Mouse (Mus musculus) G1E-ER4 (cell line): ENCODE results near the gene Ngrn. TPM values are rescaled to one million over a fixed set of nuclear protein-coding genes. Genes with fewer than 3 reads are reported as not detected.

Experiments used
- GATA1 ChIP-seq: IDR thresholded peaks from one replicate; pipeline ENCODE4 v1.8.0; 2012; ENCODE audit warnings: low read length, inconsistent platforms
- polyA plus RNA-seq: library from polyadenylated mRNA; stranded (reverse); fragments of >175 nt; gene quantifications from 2 replicates; pipeline ENCODE4 v1.2.3, GENCODE M21; 2012

Ngrn gene
- polyA plus RNA-seq, 1 experiment, result 71.4 TPM

DNA sequence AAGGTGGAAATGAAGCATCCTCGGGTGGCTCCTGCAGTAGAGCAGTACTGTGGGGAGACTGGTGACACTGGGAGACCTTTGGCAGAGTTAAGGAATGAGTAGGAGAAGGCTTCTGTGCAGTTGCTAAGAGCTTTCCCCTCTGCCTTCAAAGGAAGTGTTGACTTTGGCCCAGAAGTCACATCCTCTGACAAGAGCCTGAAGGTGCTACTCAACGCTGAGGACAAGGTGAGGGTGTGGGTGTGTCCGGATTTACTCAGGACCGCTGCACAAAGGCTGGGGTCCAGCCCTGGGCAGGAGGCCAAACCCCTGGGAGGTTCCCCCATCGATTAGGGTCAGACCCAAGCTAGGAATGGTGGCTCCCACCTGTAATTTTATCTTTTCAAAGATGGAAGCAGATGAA is 23.4 kb downstream of the Ngrn start:
- TF ChIP-seq GATA1, result no peak

DNA sequence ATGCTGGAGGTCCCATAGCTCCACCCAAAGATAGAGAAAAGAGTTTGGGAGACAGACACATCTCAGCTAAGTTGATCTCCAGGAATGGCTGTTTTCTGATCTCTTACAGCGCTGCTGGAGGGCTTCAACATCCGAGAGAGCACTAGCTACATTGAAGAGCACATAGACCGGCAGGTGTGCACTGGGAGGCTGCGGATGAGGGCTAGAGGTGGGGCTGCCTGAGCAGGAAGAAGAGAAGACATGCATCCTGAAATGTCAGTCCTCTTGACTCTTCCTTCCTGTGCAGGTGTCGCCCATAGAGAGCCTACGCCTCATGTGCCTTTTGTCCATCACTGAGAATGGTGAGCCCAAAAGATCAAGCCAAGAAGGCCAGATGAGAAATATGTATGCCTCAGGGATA is 24.7 kb downstream of the Ngrn start:
- no peak for TF ChIP-seq GATA1

DNA sequence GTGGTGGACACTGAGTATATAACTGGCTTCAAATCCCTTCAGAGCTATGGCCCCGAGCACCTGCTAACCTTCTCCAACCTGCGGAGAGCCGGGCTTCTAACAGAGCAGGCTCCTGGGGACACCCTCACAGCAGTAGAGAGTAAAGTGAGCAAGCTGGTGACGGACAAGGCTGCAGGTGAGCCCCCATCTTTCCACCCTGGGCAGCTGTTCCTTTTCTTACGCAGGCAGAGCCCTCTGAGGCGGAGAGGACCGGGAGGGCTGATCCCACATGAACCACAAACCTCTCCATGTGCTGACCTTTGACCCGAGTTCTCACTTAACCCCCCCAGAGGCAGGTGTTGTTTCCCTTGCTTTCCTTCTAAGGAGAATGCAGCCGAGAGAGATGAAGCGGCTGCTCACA is 26.7 kb downstream of the Ngrn start:
- no peak for TF ChIP-seq GATA1

DNA sequence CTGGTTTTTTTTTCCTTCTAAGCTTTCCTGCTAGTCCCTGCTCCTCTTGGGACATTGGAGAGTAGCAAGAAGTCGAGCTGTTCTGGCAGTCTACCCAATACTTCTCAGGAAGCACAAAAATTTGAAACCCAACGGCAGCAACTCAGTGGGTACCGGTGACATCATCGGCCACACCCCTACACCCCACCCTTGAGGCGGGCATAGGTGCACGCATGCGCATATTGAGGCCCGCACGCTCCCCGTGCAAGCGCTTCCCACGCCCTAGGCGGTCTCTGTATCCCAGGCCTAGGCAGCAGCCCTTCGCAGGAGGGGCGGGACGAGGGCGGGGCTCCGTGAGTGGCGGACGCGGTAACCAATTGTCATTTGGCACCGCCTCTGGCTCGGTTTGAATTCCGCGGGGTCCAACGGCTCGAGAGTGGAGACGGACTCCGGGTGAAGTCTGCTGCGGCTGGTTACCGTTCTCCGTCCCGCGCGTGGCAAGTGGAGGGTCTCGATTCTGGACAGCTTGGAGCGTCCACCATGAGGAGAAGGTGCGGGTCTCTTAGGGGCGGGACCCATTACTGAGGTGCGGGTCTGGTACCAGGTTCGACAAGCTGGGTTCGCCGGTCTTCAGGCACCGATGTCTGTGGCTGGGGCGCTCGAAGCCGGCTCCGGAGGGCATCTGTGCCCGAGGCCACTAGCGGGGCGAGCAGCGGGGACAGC is 33.2 kb downstream of the Ngrn start, which contains the start of gene Prc1:
Gene Prc1 (plus strand): TSS at position 389 of the 702 bp plus-strand sequence.
- TF ChIP-seq GATA1, result no peak

DNA sequence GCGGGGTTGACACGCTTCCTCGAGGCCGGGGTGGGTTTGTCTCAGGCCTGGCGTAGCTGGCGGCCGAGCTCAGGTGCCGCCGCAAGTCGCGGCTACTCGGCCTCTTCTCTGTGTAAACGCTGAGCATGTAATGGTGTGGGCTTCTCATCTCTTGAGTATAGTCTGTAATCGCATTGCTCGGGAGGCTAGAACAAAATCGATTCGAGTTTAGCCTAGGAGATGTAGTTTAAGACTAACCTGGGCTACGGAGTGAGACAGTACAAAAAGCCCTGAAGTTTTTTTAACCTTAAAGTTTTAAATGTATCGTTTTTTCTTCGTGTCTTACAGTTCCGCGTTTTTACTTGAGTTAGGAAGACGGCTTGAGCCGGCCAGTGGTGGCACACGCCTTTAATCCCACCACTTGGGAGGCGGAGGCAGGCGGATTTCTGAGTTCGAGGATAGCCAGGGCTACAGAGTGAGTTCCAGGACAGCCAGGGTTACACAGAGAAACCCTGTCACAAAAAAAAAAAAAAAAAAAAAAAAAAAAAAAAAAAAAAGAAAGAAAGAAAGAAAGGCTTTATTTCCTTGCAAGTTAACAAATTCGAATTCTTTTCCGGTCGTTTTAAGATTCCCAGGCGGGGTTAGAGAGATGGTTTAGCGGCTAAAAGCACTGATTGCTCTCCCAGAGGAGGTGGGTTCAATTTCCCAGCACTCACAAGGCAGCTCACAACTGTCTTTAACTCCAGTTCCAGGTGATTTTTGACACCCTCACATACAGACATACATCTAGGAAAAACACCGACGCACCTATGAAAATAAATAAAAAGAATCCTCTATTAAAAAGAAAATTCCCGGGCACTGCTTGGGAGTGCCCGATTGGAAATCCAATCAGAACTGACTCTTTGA is 34.0 kb downstream of the Ngrn start:
- TF ChIP-seq GATA1, result no peak

DNA sequence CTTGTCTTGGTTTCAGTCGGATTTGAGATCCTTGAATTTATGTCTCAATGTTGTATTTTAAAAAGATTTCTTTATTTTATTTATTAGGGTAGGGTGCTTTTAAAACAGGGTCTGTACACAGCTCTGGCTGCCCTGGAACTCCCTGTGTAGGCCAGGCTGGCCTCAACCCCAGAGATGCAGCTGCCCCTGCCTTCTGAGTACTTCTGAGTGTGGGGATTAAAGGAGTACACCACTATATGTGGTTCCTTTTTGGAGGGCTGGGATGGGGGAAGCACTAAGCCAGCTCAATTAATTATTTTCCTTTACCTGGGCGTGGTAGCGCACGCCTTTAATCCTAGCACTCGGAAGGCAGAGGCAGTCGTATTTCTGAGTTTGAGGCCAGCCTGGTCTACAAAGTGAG is 35.4 kb downstream of the Ngrn start:
- no peak for TF ChIP-seq GATA1

DNA sequence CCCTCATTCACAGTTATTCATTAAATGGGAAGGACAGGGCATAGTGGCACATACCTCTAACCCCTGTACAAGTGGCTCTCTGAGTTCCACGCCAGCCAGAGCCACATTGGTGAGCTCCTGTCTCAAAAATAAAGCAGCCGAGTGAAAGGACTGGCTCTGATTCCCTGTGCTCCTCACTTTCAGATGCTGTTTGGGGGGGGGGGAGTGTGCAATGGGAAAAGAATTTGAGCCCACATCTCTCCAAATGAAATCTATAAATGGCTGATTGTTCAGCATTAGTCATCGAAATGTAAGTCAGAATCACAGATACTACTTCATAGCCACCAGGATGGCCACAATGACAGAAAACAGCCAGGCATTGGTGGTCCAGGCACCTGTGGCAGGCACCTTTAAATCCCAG is 36.0 kb downstream of the Ngrn start:
- TF ChIP-seq GATA1, result no peak

DNA sequence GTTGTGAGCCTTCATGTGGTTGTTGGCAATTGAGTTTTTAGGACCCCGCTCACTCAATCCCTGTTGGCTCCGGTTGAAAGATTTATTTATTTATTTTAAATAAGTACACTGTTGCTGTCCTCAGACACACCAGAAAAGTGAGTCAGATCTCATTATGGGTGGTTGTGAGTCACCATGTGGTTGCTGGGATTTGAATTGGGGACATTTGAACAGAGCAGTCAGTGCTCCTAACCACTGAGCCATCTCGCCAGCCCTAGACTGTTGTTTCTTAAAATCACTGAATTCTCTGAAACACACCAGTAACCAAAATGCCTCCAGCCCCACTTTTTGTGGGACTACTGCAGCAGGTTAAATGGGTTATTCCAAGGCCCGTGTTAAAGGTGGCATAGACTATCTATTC is 37.7 kb downstream of the Ngrn start:
- no peak for TF ChIP-seq GATA1

DNA sequence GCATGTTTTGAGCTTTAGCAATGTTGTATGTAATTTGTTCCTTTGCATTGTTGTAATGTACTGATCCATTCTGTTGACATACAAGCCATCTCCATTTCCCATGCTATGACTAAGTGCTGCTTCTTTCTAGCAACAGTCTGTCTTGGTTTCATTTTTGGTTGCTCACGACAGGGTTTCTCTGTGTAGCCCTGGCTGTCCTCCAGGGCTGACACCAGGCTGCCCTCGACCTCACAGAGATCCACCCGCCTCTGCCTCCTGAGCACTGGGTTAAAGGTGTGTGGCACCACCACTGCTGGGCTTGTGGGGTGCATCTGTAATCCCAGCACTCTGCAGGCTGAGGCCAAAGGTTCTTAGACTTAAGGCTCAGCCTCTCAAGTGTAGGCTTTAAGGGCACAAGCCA is 38.6 kb downstream of the Ngrn start:
- TF ChIP-seq GATA1, result no peak

DNA sequence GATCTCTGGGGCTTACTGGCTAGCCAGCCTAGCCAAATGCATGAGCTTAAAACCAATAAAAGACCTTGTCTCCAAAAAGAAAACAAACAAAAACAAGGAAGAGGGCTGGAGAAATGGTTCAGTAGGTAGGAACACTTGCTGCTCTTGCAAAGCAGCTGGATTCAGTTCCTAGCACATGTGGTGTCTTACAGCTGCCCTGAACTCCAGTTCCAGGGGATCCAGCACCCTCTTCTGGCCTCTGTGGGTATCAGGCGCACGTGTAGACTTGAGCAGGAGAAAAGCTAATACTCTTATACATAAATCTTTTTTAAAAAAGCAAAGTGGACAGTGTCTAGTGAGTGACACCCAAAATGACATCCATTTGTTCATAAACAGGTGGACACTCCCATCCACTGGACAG is 40.5 kb downstream of the Ngrn start:
- TF ChIP-seq GATA1, result no peak

DNA sequence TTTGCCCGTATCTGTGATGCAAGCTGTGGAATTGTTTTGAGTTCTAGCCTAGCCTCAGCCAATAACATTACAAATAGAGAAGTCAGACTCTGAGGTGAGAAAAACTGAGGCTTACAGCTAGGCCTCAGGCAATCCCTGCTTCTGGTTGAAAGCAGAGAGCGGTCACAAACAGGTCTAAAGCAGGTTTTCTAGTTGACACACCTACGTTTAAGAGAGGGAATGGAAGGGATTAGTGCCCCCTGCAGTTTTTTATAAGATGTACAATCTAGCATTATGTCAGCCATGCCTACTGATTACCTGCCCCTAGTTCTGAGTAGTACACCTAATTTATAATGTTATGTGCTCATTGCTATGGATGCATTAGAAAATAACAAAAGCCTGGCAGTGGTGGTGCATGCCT is 46.8 kb downstream of the Ngrn start:
- TF ChIP-seq GATA1, result no peak

DNA sequence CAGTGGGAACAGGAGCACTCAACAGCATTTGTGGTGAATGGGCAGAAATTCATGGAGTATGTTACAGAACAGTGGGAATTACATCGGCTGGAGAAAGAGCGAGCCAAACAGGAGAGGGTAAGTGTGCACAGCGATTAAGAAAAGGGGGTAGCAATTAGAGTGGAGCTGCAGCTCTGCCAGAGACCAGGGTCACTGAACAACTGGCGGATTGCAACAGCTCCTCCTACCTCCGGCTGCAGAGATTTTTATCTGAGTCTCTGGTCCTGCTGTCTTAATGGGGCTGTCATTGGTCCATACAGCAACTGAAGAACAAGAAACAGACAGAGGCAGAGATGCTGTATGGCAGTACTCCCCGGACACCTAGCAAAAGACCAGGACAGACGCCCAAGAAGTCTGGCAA is 49.8 kb downstream of the Ngrn start:
- TF ChIP-seq GATA1, result no peak

Other genes starting within 250 kb of the Ngrn start
- 38.7 and 39.3 TPM in 2 replicates for gene Zfp710, start 236.4 kb upstream of the Ngrn start, polyA plus RNA-seq
- 14.1 and 15.4 TPM in 2 replicates for gene Idh2, start 145.8 kb upstream of the Ngrn start, polyA plus RNA-seq
- gene Sema4b, start 74.4 kb upstream of the Ngrn start, polyA plus RNA-seq, result 18.5 and 25.3 TPM in 2 replicates
- 62.3 and 76.0 TPM in 2 replicates for gene Cib1, start 28.4 kb upstream of the Ngrn start, polyA plus RNA-seq
- 5.3 and 6.0 TPM in 2 replicates for gene Gdpgp1, start 28.4 kb upstream of the Ngrn start, polyA plus RNA-seq
- 0.43 and 0.80 TPM in 2 replicates for gene Ttll13, start 14.8 kb upstream of the Ngrn start, polyA plus RNA-seq
- 7.1 and 7.2 TPM in 2 replicates for gene Vps33b, start 8.4 kb downstream of the Ngrn start, polyA plus RNA-seq
- 18.3 and 22.7 TPM in 2 replicates for gene Prc1, start 33.2 kb downstream of the Ngrn start, polyA plus RNA-seq
- gene Rccd1, start 63.2 kb downstream of the Ngrn start, polyA plus RNA-seq, result 22.2 and 24.7 TPM in 2 replicates
- gene Unc45a, start 79.8 kb downstream of the Ngrn start, polyA plus RNA-seq, result 51.5 and 61.6 TPM in 2 replicates
- 84.0 and 146 TPM in 2 replicates for gene Hddc3, start 81.9 kb downstream of the Ngrn start, polyA plus RNA-seq
- 23.0 and 31.2 TPM in 2 replicates for gene Man2a2, start 110.2 kb downstream of the Ngrn start, polyA plus RNA-seq
- gene Fes, start 126.7 kb downstream of the Ngrn start, polyA plus RNA-seq, result 0.70 and 0.98 TPM in 2 replicates
- gene Furin, start 144.2 kb downstream of the Ngrn start, polyA plus RNA-seq, result 123 TPM in 2 replicates